Mouse (Mus musculus): ENCODE results near the gene Lmbrd1.
"Not testable (repeated sequence)": the region's sequence is repeated elsewhere in the genome, so short reads cannot be mapped to it uniquely, and the experiment has no call there.

The Lmbrd1 gene

GRCm38 (mm10) chr1:24729784-24730183 is 51.4 kb downstream of the Lmbrd1 start:
- no peak for DNase-seq (ENCODE audit: low spot score in 2 of 2)

- DNase-seq (ENCODE audit: low spot score in 2 of 2): no peak
These were observed 53.9 kb downstream of the Lmbrd1 start for GRCm38 (mm10) chr1:24732286-24732685.

- DNase-seq (ENCODE audit: low spot score in 2 of 2): no peak
These were observed 56.4 kb downstream of the Lmbrd1 start for GRCm38 (mm10) chr1:24734866-24735265.

- DNase-seq (ENCODE audit: low spot score in 2 of 2): no peak
These were observed 62.5 kb downstream of the Lmbrd1 start for GRCm38 (mm10) chr1:24740903-24741302.

- DNase-seq (ENCODE audit: low spot score in 2 of 2): no peak
These were observed 63.1 kb downstream of the Lmbrd1 start for GRCm38 (mm10) chr1:24741552-24741951.

- no peak for DNase-seq (ENCODE audit: low spot score in 2 of 2)
These were observed 64.9 kb downstream of the Lmbrd1 start for GRCm38 (mm10) chr1:24743191-24743924.

GRCm38 (mm10) chr1:24752715-24753114 is 74.3 kb downstream of the Lmbrd1 start:
- DNase-seq (ENCODE audit: low spot score in 2 of 2): no peak

GRCm38 (mm10) chr1:24758516-24758915 is 80.1 kb downstream of the Lmbrd1 start:
- no peak for DNase-seq (ENCODE audit: low spot score in 2 of 2)

GRCm38 (mm10) chr1:24766466-24766865 is 88.0 kb downstream of the Lmbrd1 start:
- DNase-seq (ENCODE audit: low spot score in 2 of 2): no peak

- DNase-seq (ENCODE audit: low spot score in 2 of 2): not testable (repeated sequence)
These were observed 88.8 kb downstream of the Lmbrd1 start for GRCm38 (mm10) chr1:24767197-24767596.

- no peak for DNase-seq (ENCODE audit: low spot score in 2 of 2)
These were observed 95.2 kb downstream of the Lmbrd1 start for GRCm38 (mm10) chr1:24773642-24774041.

- DNase-seq (ENCODE audit: low spot score in 2 of 2): no peak
These were observed 98.1 kb downstream of the Lmbrd1 start for GRCm38 (mm10) chr1:24776576-24776975.

GRCm38 (mm10) chr1:24793168-24793567 is 114.7 kb downstream of the Lmbrd1 start:
- DNase-seq (ENCODE audit: low spot score in 2 of 2): no peak

GRCm38 (mm10) chr1:24807971-24808370 is 129.5 kb downstream of the Lmbrd1 start:
- not testable (repeated sequence) for DNase-seq (ENCODE audit: low spot score in 2 of 2)

Measured in frontal cortex, postnatal 14 days (tissue).